Mouse (Mus musculus): ENCODE measurements around the gene Eif1.
"Not testable (repeated sequence)": the region's sequence is repeated elsewhere in the genome, so short reads cannot be mapped to it uniquely, and the experiment has no call there.

Eif1 gene

GRCm38 (mm10) chr11:100313424-100313823 is 6.3 kb upstream of the Eif1 start:
- no peak for DNase-seq

- no peak for DNase-seq
Measured at GRCm38 (mm10) chr11:100315439-100315838, 4.2 kb upstream of the Eif1 start.

- DNase-seq, result peak; percentile 53
Measured at GRCm38 (mm10) chr11:100317826-100318380, 1.8 kb upstream of the Eif1 start.

GRCm38 (mm10) chr11:100318529-100319451 is 895 bp upstream of the Eif1 start:
- peak; percentile 66 for DNase-seq

GRCm38 (mm10) chr11:100320172-100320630 is 516 bp downstream of the Eif1 start:
- DNase-seq, result peak; percentile 95

GRCm38 (mm10) chr11:100320701-100321410 is 1.2 kb downstream of the Eif1 start:
- DNase-seq, result peak; percentile 59

GRCm38 (mm10) chr11:100321479-100322305 is 2.0 kb downstream of the Eif1 start:
- peak; percentile 56 for DNase-seq

GRCm38 (mm10) chr11:100322591-100323258 is 3.0 kb downstream of the Eif1 start:
- DNase-seq, result no peak

- DNase-seq, result peak; percentile 67
Measured at GRCm38 (mm10) chr11:100323578-100323977, 3.9 kb downstream of the Eif1 start.

- DNase-seq, result no peak
Measured at GRCm38 (mm10) chr11:100325062-100325629, 5.5 kb downstream of the Eif1 start.

GRCm38 (mm10) chr11:100327316-100327715 is 7.6 kb downstream of the Eif1 start:
- no peak for DNase-seq

- DNase-seq, result no peak
Measured at GRCm38 (mm10) chr11:100327761-100328160, 8.1 kb downstream of the Eif1 start.

- DNase-seq, result no peak
Measured at GRCm38 (mm10) chr11:100330235-100330634, 10.6 kb downstream of the Eif1 start.

- DNase-seq, result not testable (repeated sequence)
Measured at GRCm38 (mm10) chr11:100330816-100331375, 11.2 kb downstream of the Eif1 start.

- DNase-seq, result no peak
Measured at GRCm38 (mm10) chr11:100332766-100333515, 13.3 kb downstream of the Eif1 start.

- DNase-seq, result no peak
Measured at GRCm38 (mm10) chr11:100333944-100334457, 14.3 kb downstream of the Eif1 start, which contains the start of gene Gast. Gene Gast, plus strand, starts transcription at chr11:100334407.

- no peak for DNase-seq
Measured at GRCm38 (mm10) chr11:100335731-100336130, 16.0 kb downstream of the Eif1 start.

GRCm38 (mm10) chr11:100344269-100344668 is 24.6 kb downstream of the Eif1 start:
- DNase-seq, result no peak

- peak; percentile 41 for DNase-seq
Measured at GRCm38 (mm10) chr11:100352076-100352857, 32.6 kb downstream of the Eif1 start.

Data from cerebellum, adult 9-10 months (tissue).